Mouse (Mus musculus): ENCODE measurements around the gene Alkbh1. TPM values are rescaled to one million over a fixed set of nuclear protein-coding genes. Genes with fewer than 3 reads are reported as not detected.

The Alkbh1 gene
- total and polyA plus RNA-seq, 3 experiments: 26.8 to 39.1 (median 37.3) TPM

DNA sequence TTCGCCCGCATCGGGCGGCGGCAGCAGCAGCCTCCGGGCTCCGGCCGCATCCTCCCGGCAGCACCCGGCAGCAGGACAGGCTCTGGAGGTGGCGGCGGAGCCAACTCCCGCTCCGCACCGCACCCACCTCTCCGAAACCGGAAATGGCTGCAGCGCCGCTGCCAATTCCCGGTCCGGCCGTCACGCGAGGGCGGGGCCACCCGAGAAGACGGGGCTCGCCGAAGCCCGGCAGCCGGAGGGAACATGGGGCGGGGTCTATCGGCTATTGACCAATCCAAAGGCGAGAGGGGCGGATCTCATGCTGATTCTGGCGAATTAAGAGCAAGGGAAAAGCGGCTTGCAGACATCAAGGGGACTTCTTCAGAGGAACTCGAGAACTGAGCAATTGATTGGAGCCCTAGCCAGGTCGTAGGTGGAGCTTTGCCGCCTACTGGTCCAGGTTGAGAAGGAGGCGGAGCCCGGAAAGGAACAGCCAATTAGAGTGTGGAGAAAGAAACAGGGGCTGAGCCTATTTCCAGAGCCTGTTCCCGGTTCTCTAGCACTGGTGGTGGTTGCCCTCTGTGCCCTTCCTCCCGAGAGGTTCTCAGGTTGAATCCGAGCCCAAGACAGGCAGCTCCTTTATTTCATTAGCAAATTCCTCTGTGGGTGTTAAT, 55.6 kb downstream of the Alkbh1 start, which contains the start of gene Sptlc2 (continued):
- TF ChIP-seq ZC3H11A (IDR thresholded peaks at IDR 0.05; ENCODE audit: low read depth, low read length) (no peak), CHD2 (IDR thresholded peaks at IDR 0.05; ENCODE audit: low read length) (peak; percentile 93), POLR2AphosphoS2 (IDR thresholded peaks at IDR 0.05; ENCODE audit: low read depth, low read length) (peak; percentile 68; the same call in 1 of the 2 replicates), NELFE (IDR thresholded peaks at IDR 0.05; ENCODE audit: low read depth, low read length) (peak; percentile 84), ZKSCAN1 (IDR thresholded peaks at IDR 0.05; ENCODE audit: borderline replicate concordance, low read depth, low read length) (no peak), JUN (IDR thresholded peaks at IDR 0.05; ENCODE audit: insufficient read depth, low read depth, low read length) (no peak), RCOR1 (conservative IDR thresholded peaks at IDR 0.05; ENCODE audit: low read depth, low read length) (no peak), BHLHE40 (IDR thresholded peaks at IDR 0.05; ENCODE audit: low read depth, low read length) (peak; percentile 58), JUND (conservative IDR thresholded peaks at IDR 0.05; ENCODE audit: low read depth, low read length) (no peak), MAFK (IDR thresholded peaks at IDR 0.05; ENCODE audit: insufficient replicate concordance, low read length) (no peak), CHD1 (IDR thresholded peaks at IDR 0.05; ENCODE audit: low read depth, low read length) (no peak), USF1 (IDR thresholded peaks at IDR 0.05; ENCODE audit: low read depth, low read length) (no peak), HCFC1 (IDR thresholded peaks at IDR 0.05; ENCODE audit: low read depth, low read length) (peak; percentile 74)

DNA sequence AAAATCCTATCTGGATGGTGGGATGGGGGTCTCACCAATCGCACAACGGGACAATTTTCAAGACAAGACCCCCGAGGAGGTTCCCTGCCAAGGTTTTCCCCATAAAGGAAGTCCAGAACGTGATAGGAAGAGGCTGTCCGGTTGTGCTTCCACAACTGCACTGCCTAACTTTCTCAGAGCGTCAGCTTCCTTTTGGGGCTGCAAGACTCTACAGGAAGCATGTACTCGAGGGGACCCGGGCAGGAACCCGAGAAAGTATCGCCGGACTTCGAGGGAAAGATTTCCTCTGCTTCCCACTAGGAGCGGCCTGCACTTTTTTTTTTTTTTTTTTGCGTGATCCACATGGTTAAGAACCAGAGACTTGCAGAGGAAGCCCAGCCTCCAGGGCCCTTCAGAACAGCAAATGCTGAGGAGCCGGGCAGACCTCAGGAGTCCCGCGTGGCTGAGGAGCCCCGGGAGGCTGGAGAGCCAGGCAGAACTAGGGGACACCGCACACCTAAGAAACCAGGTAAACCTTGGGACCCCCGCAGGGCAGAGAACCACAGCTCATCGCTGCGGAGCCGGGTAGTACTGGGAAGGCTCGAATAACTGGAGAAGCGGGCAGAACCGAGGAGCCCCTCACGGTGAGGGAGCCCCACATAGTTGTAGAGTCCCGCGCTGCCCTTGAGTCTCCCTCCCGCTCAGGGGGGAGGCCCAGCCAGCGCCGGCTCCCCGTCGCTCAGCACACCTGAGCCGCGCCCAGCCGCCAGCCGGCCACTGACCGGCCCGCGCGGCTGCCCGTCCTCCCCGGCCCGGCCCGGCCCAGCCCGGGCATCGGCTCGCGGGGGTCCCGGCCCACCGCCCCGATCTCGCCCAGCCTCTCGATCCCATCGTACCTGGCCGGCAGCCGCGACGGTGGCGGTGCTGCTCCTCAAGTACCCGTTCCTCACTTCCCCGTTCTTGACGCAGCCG, 56.4 kb downstream of the Alkbh1 start:
- DNase-seq (ENCODE audit: extremely low read depth): no peak
- no peak overlapping the region for H3K27ac ChIP-seq (ENCODE audit: insufficient read depth, low read depth)
- 0 out of 2 replicates have a peak, but pooled peaks cover 3% of the 10 kb centered on the region for H3K79me2 ChIP-seq (replicated peaks; ENCODE audit: control insufficient read depth, extremely low read depth, insufficient read depth, poor library complexity, severe bottlenecking)
- H3K4me2 ChIP-seq (ENCODE audit: insufficient read depth, low read depth, poor library complexity, severe bottlenecking): peak overlapping the region; percentile 87
- H3K4me3 ChIP-seq (replicated peaks in 1 of 3; ENCODE audit: low read depth in 2 of 3, low read length in 2 of 3, poor library complexity in 1 of 3): peak overlapping the region; percentile 76 to 97 (median 94)
- in situ Hi-C loops (cut with MboI; ENCODE audit: low pct_ligation_motif_present, low pct_unique_long_range_greater_than_20kb, low sequenced_read_pairs) (no loop called here), dilution Hi-C loops (cut with MboI; ENCODE audit: extremely low pct_ligation_motif_present, extremely low pct_unique_long_range_greater_than_20kb, low sequenced_read_pairs) (no loop called here)
- H3K27me3 ChIP-seq (replicated peaks): peaks cover 5% of the 10 kb centered on the region
- peak overlapping the region; percentile 72 for H3K9ac ChIP-seq (ENCODE audit: insufficient read depth, low read depth)
- peaks cover 0 to 17% of the 10 kb centered on the region in 2 experiments; a peak in 2 of 4 replicates for H3K4me1 ChIP-seq (ENCODE audit: control insufficient read depth in 1 of 2, insufficient read depth in 2 of 2)
- no peaks in the 10 kb centered on the region for H3K9me3 ChIP-seq (replicated peaks; ENCODE audit: low read length)
- TF ChIP-seq ELF1 (IDR thresholded peaks at IDR 0.05; ENCODE audit: low read depth, low read length): no peak
- TF ChIP-seq MXI1 (IDR thresholded peaks at IDR 0.05; ENCODE audit: low read depth, low read length): 0 out of 2 replicates have a peak, but pooled peaks have one; percentile 31
- peak; percentile 6; the same call in 1 of the 2 replicates for TF ChIP-seq SIN3A (IDR thresholded peaks at IDR 0.05; ENCODE audit: low read length)
- peak; percentile 60 for TF ChIP-seq ZNF384 (IDR thresholded peaks at IDR 0.05; ENCODE audit: low read depth, low read length)
- TF ChIP-seq KAT2A (IDR thresholded peaks at IDR 0.05; ENCODE audit: insufficient replicate concordance, low read length): no peak
- TF ChIP-seq NRF1 (IDR thresholded peaks at IDR 0.05; ENCODE audit: low read depth, low read length): no peak
- H3K36me3 ChIP-seq (replicated peaks in 1 of 2; ENCODE audit: control insufficient read depth in 1 of 2, insufficient read depth in 1 of 2, low read length in 1 of 2): peaks cover 0 to 2% of the 10 kb centered on the region in 2 experiments
